ENCODE assay signal across 25 mouse cellular contexts in genomic region chr9:92517036-92517435, GRCm38 (mm10).
"Had no signal": no experiment of that assay in that cellular context is flagged by ENCODE, and none has a peak within 500 bp of the region (broad histone marks: within the 10 kb centered on the region; RNA-seq: fewer than 3 reads in every experiment).

No protein-coding gene starts in this region.

- ATAC-seq: forebrain, embryonic 15.5 days; forebrain, postnatal 0 days; hindbrain, postnatal 0 days; intestine, embryonic 16.5 days had no signal

- H3K4me3 ChIP-seq: forebrain, embryonic 15.5 days; heart, adult 2 months; heart, embryonic 13.5 days; heart, embryonic 15.5 days; hindbrain, embryonic 13.5 days; hindbrain, embryonic 15.5 days; kidney, embryonic 15.5 days; left cerebral cortex, adult 2 months; limb, embryonic 13.5 days; liver, embryonic 13.5 days; liver, embryonic 15.5 days had no signal

- H3K9ac ChIP-seq: forebrain, embryonic 15.5 days; forebrain, postnatal 0 days; heart, embryonic 13.5 days; heart, embryonic 15.5 days; hindbrain, embryonic 13.5 days; hindbrain, embryonic 15.5 days; kidney, embryonic 15.5 days; limb, embryonic 13.5 days; liver, embryonic 13.5 days; liver, embryonic 15.5 days had no signal

- H3K4me1 ChIP-seq: forebrain, embryonic 15.5 days; heart, embryonic 13.5 days; heart, embryonic 15.5 days; hindbrain, embryonic 13.5 days; hindbrain, embryonic 15.5 days; kidney, embryonic 15.5 days; liver, embryonic 13.5 days; liver, embryonic 15.5 days had no signal

- H3K4me2 ChIP-seq: forebrain, embryonic 15.5 days; heart, embryonic 11.5 days; heart, embryonic 13.5 days; heart, embryonic 15.5 days; hindbrain, embryonic 13.5 days; hindbrain, embryonic 15.5 days; kidney, embryonic 15.5 days; limb, embryonic 13.5 days; liver, embryonic 11.5 days; liver, embryonic 13.5 days; liver, embryonic 15.5 days had no signal

- H3K27me3 ChIP-seq: forebrain, embryonic 15.5 days; heart, embryonic 13.5 days; heart, embryonic 15.5 days; hindbrain, embryonic 13.5 days; hindbrain, embryonic 15.5 days; kidney, embryonic 15.5 days; limb, embryonic 13.5 days; liver, embryonic 13.5 days; liver, embryonic 15.5 days had no signal

- DNase-seq: forebrain, postnatal 0 days; gastrocnemius, postnatal 14 days; gastrocnemius, postnatal 36 days; heart, adult 11 months; heart, adult 2 months; heart, postnatal 14 days; heart, postnatal 36 days; kidney, adult 18-20 months; layer of hippocampus, adult 9-11 months; layer of hippocampus, postnatal 36 days; liver; liver, embryonic 13.5 days had no signal

- H3K9me3 ChIP-seq: liver, embryonic 15.5 days had no signal

- H3K27ac ChIP-seq: forebrain, embryonic 15.5 days; heart, adult 2 months; heart, embryonic 13.5 days; heart, embryonic 15.5 days; hindbrain, embryonic 13.5 days; hindbrain, embryonic 15.5 days; hindbrain, postnatal 0 days; kidney, embryonic 15.5 days; left cerebral cortex, adult 2 months; limb, embryonic 13.5 days; liver, embryonic 13.5 days; liver, embryonic 15.5 days had no signal

- H3K36me3 ChIP-seq: forebrain, embryonic 15.5 days; heart, embryonic 13.5 days; heart, embryonic 15.5 days; hindbrain, embryonic 15.5 days; kidney, embryonic 15.5 days; liver, embryonic 13.5 days; liver, embryonic 15.5 days had no signal
